Mouse (Mus musculus): ENCODE data around the gene Ms4a14.
"Not testable (repeated sequence)": the region's sequence is repeated elsewhere in the genome, so short reads cannot be mapped to it uniquely, and the experiment has no call there.

Ms4a14 gene

DNA sequence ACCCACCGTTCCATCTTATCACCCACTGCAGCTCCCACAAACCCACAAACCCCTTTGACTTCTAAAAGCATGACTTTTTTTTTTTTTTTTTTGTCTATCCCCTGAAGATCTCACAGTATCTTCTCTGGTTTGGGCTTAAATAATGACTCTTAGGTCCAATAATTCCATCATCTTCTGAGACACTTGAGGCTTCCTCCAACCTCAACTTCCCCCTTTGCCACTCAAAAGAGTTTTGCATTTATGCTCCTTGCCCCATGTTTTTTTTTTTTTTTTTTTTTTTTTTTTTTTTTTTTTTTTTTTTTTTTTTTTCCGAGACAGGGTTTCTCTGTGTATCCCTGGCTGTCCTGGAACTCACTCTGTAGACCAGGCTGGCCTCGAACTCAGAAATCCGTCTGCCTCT, 51.3 kb downstream of the Ms4a14 start:
- DNase-seq (ENCODE audit: low spot score) = not testable (repeated sequence)

DNA sequence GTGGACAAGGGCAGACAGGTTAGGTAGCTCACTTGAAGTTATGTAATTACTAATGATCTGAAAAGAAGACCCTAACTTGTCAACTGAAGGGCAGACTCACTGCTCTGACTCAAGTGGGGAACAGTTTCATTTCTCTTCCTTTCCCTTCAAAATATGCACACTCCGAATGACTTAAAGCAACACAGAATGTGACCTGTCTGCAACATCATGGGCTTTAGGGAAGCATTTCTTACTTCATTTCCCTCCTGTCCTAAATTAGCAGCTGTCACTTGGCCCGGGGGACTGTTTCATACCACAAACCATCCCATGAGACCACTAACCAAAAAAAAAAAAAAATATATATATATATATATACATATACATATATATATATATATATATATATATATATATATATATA, 52.7 kb downstream of the Ms4a14 start:
- no peak for DNase-seq (ENCODE audit: low spot score)

Data from ovary, postnatal 36 days (tissue).